Mouse (Mus musculus) kidney, adult 2 months (tissue): ENCODE measurements around the gene Dqx1. TPM values are rescaled to one million over a fixed set of nuclear protein-coding genes. Genes with fewer than 3 reads are reported as not detected.

Source experiments
- DNase-seq: peaks from one replicate; pipeline ENCODE4 v3.0.0; 2021
- H3K27ac ChIP-seq: fragments of 200-500 bp; 2 replicates; pipeline ENCODE4 v1.5.1; 2012; ENCODE audit warnings: low read depth, low read length, control low read depth, inconsistent platforms; ENCODE audit not compliant: insufficient read depth
- H3K27me3 ChIP-seq: fragments of 200-500 bp; replicated peaks from 2 replicates; pipeline ENCODE4 v1.6.1; 2012; ENCODE audit warnings: mild to moderate bottlenecking, moderate library complexity, low read length, inconsistent platforms; ENCODE audit not compliant: control insufficient read depth, insufficient read depth
- H3K36me3 ChIP-seq: fragments of 200-500 bp; 2 replicates; pipeline ENCODE4 v1.6.1; 2012; ENCODE audit warnings: mild to moderate bottlenecking, moderate library complexity, low read length, inconsistent platforms; ENCODE audit not compliant: control insufficient read depth, insufficient read depth
- H3K4me1 ChIP-seq: fragments of 200-500 bp; 2 replicates; pipeline ENCODE4 v1.6.1; 2011; ENCODE audit warnings: low read length; ENCODE audit not compliant: control insufficient read depth, insufficient read depth
- H3K4me3 ChIP-seq: fragments of 200-500 bp; 2 replicates; pipeline ENCODE4 v1.5.1; 2011; ENCODE audit warnings: mild to moderate bottlenecking, low read depth, low read length, control low read depth; ENCODE audit not compliant: insufficient read depth
- CTCF ChIP-seq: fragments of 200-500 bp; conservative IDR thresholded peaks from 2 replicates; pipeline ENCODE4 v1.5.1; 2011; ENCODE audit warnings: low read depth, mild to moderate bottlenecking, control low read depth, low read length, moderate library complexity, mixed read lengths; ENCODE audit not compliant: insufficient read depth, insufficient read length
- POLR2A ChIP-seq: fragments of 200-500 bp; IDR thresholded peaks from one replicate; pipeline ENCODE4 v1.6.1; 2011; ENCODE audit warnings: low read depth, low read length, control low read depth
- WGBS: fragments of 180-500 bp; shearing (Covaris S2); methylation state at CpG from one replicate; pipeline ENCODE4 v1.1.7; 2018; 5-methylcytosine and 5-hydroxymethylcytosine counted together
- polyA plus RNA-seq: library from polyadenylated mRNA; depleted of rRNA; stranded (reverse); fragments of >200 nt; gene quantifications from 2 replicates; pipeline ENCODE4 v1.2.3, GENCODE M21; 2012

The Dqx1 gene
- polyA plus RNA-seq, 1 experiment: 8.8 TPM

- 93% methylated on average over 2 of the region's 2 CpGs for WGBS
- TF ChIP-seq CTCF (no peak), POLR2A (no peak)
- DNase-seq: no peak
- Histone ChIP-seq H3K36me3 (no peaks in the 10 kb centered on the region), H3K4me1 (no peaks in the 10 kb centered on the region), H3K4me3 (no peak overlapping the region), H3K27me3 (no peaks in the 10 kb centered on the region), H3K27ac (no peak overlapping the region)
Measured at GRCm38 (mm10) chr6:83015749-83016148, 41.9 kb upstream of the Dqx1 start.

GRCm38 (mm10) chr6:83017190-83017589 lies 40.5 kb upstream of the Dqx1 start:
- 26% methylated on average over 3 of the region's 3 CpGs for WGBS
- peak; percentile 37 for DNase-seq
- no peak for TF ChIP-seq CTCF
- no peak for TF ChIP-seq POLR2A
- H3K4me1 ChIP-seq: no peaks in the 10 kb centered on the region
- H3K27me3 ChIP-seq: no peaks in the 10 kb centered on the region
- no peak overlapping the region for H3K27ac ChIP-seq
- H3K36me3 ChIP-seq: no peaks in the 10 kb centered on the region
- no peak overlapping the region for H3K4me3 ChIP-seq

DNA sequence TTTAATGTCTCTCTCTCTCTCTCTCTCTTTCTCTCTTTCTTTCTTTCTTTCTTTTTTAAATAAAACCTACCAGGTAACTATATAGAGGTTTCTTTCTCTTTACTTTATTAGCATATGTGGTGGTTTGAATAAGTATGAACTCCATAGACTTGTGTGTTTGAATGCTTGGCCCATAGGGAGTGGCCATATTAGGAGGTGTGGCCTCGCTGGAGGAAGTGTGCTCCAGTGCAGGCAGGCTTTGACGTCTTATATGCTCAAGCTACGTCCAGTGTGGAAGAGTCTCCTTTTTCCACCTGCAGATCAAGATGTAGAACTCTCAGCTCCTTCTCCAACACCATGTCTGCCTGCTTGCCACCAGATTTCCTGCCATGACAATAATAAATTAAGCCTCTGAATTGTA lies 38.6 kb upstream of the Dqx1 start:
- Histone ChIP-seq H3K4me3 (no peak overlapping the region), H3K4me1 (no peaks in the 10 kb centered on the region), H3K27me3 (no peaks in the 10 kb centered on the region), H3K36me3 (no peaks in the 10 kb centered on the region), H3K27ac (no peak overlapping the region)
- WGBS: 84% methylated on average over 3 of the region's 3 CpGs
- DNase-seq: no peak
- TF ChIP-seq POLR2A (no peak), CTCF (no peak)

- Histone ChIP-seq H3K27me3 (no peaks in the 10 kb centered on the region), H3K36me3 (no peaks in the 10 kb centered on the region), H3K4me1 (no peaks in the 10 kb centered on the region), H3K4me3 (no peak overlapping the region), H3K27ac (no peak overlapping the region)
- TF ChIP-seq CTCF (no peak), POLR2A (no peak)
- 89% methylated on average over 6 of the region's 6 CpGs for WGBS
- DNase-seq: no peak
Measured at GRCm38 (mm10) chr6:83020121-83020520, 37.5 kb upstream of the Dqx1 start.

- 53% methylated on average over 4 of the region's 4 CpGs for WGBS
Measured at GRCm38 (mm10) chr6:83020836-83021593, 36.6 kb upstream of the Dqx1 start.

DNA sequence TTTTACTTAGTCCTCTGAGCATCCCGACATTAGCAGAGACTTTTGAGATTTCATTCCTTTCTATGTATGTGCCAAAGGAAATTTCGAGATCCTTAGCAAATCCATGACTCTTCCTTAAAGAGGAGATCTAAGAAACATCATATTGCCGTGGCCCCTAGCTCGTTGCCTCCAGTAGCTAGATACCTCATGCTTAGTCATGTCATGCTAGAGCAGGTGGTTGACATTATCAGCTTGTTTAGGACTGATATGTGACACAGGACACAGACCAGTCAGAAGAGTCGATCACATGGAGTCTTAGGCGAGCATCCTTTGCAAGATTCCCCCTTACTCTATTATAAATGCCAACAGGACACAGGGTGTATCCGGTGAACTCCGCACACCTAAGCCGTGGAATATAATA lies 34.6 kb upstream of the Dqx1 start:
- 89% methylated on average over 9 of the region's 9 CpGs for WGBS
- no peaks in the 10 kb centered on the region for H3K4me1 ChIP-seq
- no peak overlapping the region for H3K4me3 ChIP-seq
- H3K36me3 ChIP-seq: no peaks in the 10 kb centered on the region
- TF ChIP-seq POLR2A (no peak), CTCF (no peak)
- H3K27me3 ChIP-seq: no peaks in the 10 kb centered on the region
- DNase-seq: no peak
- no peak overlapping the region for H3K27ac ChIP-seq

More at GRCm38 (mm10) chr6:83020836-83021593, 36.6 kb upstream of the Dqx1 start:
- TF ChIP-seq POLR2A: no peak
- TF ChIP-seq CTCF: no peak
- no peaks in the 10 kb centered on the region for H3K27me3 ChIP-seq
- H3K27ac ChIP-seq: no peak overlapping the region
- H3K4me1 ChIP-seq: no peaks in the 10 kb centered on the region
- no peak overlapping the region for H3K4me3 ChIP-seq
- H3K36me3 ChIP-seq: no peaks in the 10 kb centered on the region
- DNase-seq: no peak

DNA sequence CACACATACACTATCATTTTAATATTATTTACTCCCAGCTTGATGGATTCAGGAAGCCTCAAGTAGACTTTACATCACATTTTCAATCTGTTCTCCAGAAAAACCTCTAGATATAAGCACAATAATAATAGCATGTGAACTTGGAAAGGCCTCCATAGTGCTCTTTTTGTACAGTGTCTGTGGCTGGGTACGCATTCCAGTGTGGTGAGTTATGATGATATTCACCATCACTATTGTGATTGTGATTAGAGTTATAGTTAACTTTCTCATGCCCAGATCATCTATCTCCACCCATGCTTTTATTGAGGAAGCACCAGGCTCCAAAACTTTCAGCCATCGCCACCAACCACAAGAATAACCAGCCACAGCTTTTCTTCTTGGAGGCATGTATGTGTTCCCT lies 33.9 kb upstream of the Dqx1 start:
- no peak for DNase-seq
- TF ChIP-seq POLR2A: no peak
- no peak for TF ChIP-seq CTCF
- Histone ChIP-seq H3K27me3 (no peaks in the 10 kb centered on the region), H3K4me3 (no peak overlapping the region), H3K36me3 (no peaks in the 10 kb centered on the region), H3K4me1 (no peaks in the 10 kb centered on the region), H3K27ac (no peak overlapping the region)
- WGBS: 91% methylated on average over 2 of the region's 2 CpGs
